Mouse (Mus musculus): ENCODE measurements around the gene Mfsd9.

GRCm38 (mm10) chr1:40824517-40824916, 34.0 kb upstream of the Mfsd9 start:
- TF ChIP-seq EP300 (IDR thresholded peaks at IDR 0.05; ENCODE audit: low read depth) (no peak), CTCF (IDR thresholded peaks at IDR 0.05; ENCODE audit: low read depth) (no peak)

Data from liver, embryonic 14.5 days (tissue).